Mouse (Mus musculus) stomach, embryonic 15.5 days (tissue): ENCODE data around the gene U90926. TPM values are rescaled to one million over a fixed set of nuclear protein-coding genes. Genes with fewer than 3 reads are reported as not detected.

ENCODE experiments used
- ATAC-seq: fragments of 200-750 bp; cut with Nextera tagmentation; 2 replicates; pipeline ENCODE4 v1.8.0; 2017; ENCODE audit warnings: low read depth, moderate number of reproducible peaks, moderate TSS enrichment; ENCODE audit not compliant: insufficient read depth, low FRiP score
- H3K27ac ChIP-seq: fragments of 300-500 bp; sonication (generic); 2 replicates; pipeline ENCODE4 v1.5.1; 2015; ENCODE audit warnings: mild to moderate bottlenecking, inconsistent platforms
- H3K27me3 ChIP-seq: fragments of 300-500 bp; sonication (generic); replicated peaks from 2 replicates; pipeline ENCODE4 v1.6.1; 2015; ENCODE audit warnings: inconsistent platforms
- H3K36me3 ChIP-seq: fragments of 300-500 bp; sonication (generic); 2 replicates; pipeline ENCODE4 v1.6.1; 2015; ENCODE audit warnings: inconsistent platforms
- H3K4me1 ChIP-seq: fragments of 300-500 bp; sonication (generic); 2 replicates; pipeline ENCODE4 v1.6.1; 2015; ENCODE audit warnings: inconsistent platforms
- H3K4me2 ChIP-seq: fragments of 300-500 bp; sonication (generic); 2 replicates; pipeline ENCODE4 v1.6.1; 2015; ENCODE audit warnings: mild to moderate bottlenecking, inconsistent platforms
- H3K4me3 ChIP-seq: fragments of 300-500 bp; sonication (generic); replicated peaks from 2 replicates; pipeline ENCODE4 v1.5.1; 2015; ENCODE audit warnings: inconsistent platforms
- H3K9ac ChIP-seq: fragments of 300-500 bp; sonication (generic); 2 replicates; pipeline ENCODE4 v1.6.1; 2015; ENCODE audit warnings: inconsistent platforms
- H3K9me3 ChIP-seq: fragments of 300-500 bp; sonication (generic); 2 replicates; pipeline ENCODE4 v1.6.1; 2016; ENCODE audit warnings: inconsistent platforms
- WGBS: fragments of 180-500 bp; shearing (Covaris S2); methylation state at CpG from one replicate; pipeline ENCODE4 v1.1.7; 2015; 5-methylcytosine and 5-hydroxymethylcytosine counted together
- polyA plus RNA-seq: library from polyadenylated mRNA; unstranded; fragments of >200 nt; fragmentation: Nextera tagmentation; extraction: Ambion mirVana; gene quantifications from 2 replicates; pipeline ENCODE4 v1.2.1, GENCODE M21; 2015

The U90926 gene
- not detected in 2 replicates for polyA plus RNA-seq

DNA sequence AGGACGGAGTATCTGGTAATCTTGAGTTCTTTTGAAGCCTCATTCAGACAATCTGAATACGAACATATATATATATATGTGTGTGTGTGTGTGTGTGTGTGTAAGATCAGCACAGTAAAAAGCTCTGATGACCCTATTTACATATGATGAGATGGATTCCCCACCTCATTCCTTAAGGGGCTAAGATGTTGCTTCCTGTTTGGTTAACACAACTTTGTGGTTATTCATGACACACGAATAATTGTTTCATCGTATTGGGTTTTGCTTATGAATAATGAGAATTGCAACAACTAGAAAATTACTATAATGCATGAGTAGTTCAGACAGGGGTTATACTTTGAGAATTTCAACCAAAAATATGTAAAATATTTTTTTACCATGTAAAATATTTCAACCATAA is at the start of gene U90926:
Gene U90926 (minus strand): TSS at position 101 of the 400 bp plus-strand sequence.
- Histone ChIP-seq H3K4me3 (no peak within 1 kb of the TSS), H3K4me2 (no peak within 1 kb of the TSS), H3K4me1 (no peaks in the 10 kb centered on the region), H3K9me3 (no peaks in the 10 kb centered on the region), H3K9ac (no peak within 1 kb of the TSS), H3K27ac (no peak within 1 kb of the TSS), H3K36me3 (no peaks in the 10 kb centered on the region), H3K27me3 (no peaks in the 10 kb centered on the region)
- 84% methylated on average over 4 of the region's 4 CpGs for WGBS
- ATAC-seq: no peak

GRCm38 (mm10) chr5:92263761-92264359 is 48.7 kb upstream of the U90926 start:
- peak; percentile 50; the same call in 1 of the 2 replicates for ATAC-seq
- no peaks in the 10 kb centered on the region for H3K27me3 ChIP-seq
- H3K27ac ChIP-seq: no peak overlapping the region
- H3K36me3 ChIP-seq: no peaks in the 10 kb centered on the region
- no peak overlapping the region for H3K9ac ChIP-seq
- no peak overlapping the region for H3K4me3 ChIP-seq
- H3K4me2 ChIP-seq: no peak overlapping the region
- H3K9me3 ChIP-seq: no peaks in the 10 kb centered on the region
- H3K4me1 ChIP-seq: 0 out of 2 replicates have a peak, but pooled peaks cover 10% of the 10 kb centered on the region
- 51% methylated on average over 4 of the region's 4 CpGs for WGBS

GRCm38 (mm10) chr5:92262646-92263045 is 47.4 kb upstream of the U90926 start:
- H3K4me2 ChIP-seq: no peak overlapping the region
- H3K27ac ChIP-seq: no peak overlapping the region
- H3K4me1 ChIP-seq: 0 out of 2 replicates have a peak, but pooled peaks cover 10% of the 10 kb centered on the region
- 82% methylated on average over 8 of the region's 8 CpGs for WGBS
- H3K27me3 ChIP-seq: no peaks in the 10 kb centered on the region
- H3K4me3 ChIP-seq: no peak overlapping the region
- H3K36me3 ChIP-seq: no peaks in the 10 kb centered on the region
- H3K9ac ChIP-seq: no peak overlapping the region
- no peaks in the 10 kb centered on the region for H3K9me3 ChIP-seq
- ATAC-seq: no peak

GRCm38 (mm10) chr5:92256218-92256617 is 41.0 kb upstream of the U90926 start, which contains the start of gene Ppef2:
Gene Ppef2, minus strand, starts transcription at chr5:92256278.
- no peaks in the 10 kb centered on the region for H3K36me3 ChIP-seq
- H3K27ac ChIP-seq: no peak within 1 kb of the TSS
- no peak within 1 kb of the TSS for H3K9ac ChIP-seq
- 26% methylated on average over 6 of the region's 6 CpGs for WGBS
- H3K27me3 ChIP-seq: no peaks in the 10 kb centered on the region
- no peaks in the 10 kb centered on the region for H3K4me1 ChIP-seq
- H3K4me3 ChIP-seq: no peak within 1 kb of the TSS
- H3K4me2 ChIP-seq: no peak within 1 kb of the TSS
- H3K9me3 ChIP-seq: no peaks in the 10 kb centered on the region
- no peak for ATAC-seq

- H3K27ac ChIP-seq: no peak overlapping the region
- H3K4me1 ChIP-seq: no peaks in the 10 kb centered on the region
- 57% methylated on average over 6 of the region's 6 CpGs for WGBS
- no peaks in the 10 kb centered on the region for H3K9me3 ChIP-seq
- ATAC-seq: no peak
- no peaks in the 10 kb centered on the region for H3K36me3 ChIP-seq
- no peak overlapping the region for H3K4me3 ChIP-seq
- H3K4me2 ChIP-seq: no peak overlapping the region
- no peak overlapping the region for H3K9ac ChIP-seq
- H3K27me3 ChIP-seq: no peaks in the 10 kb centered on the region
Observed at GRCm38 (mm10) chr5:92254476-92254875, 39.3 kb upstream of the U90926 start.

- Histone ChIP-seq H3K27ac (no peak overlapping the region), H3K36me3 (no peaks in the 10 kb centered on the region), H3K9me3 (no peaks in the 10 kb centered on the region; the same call in 1 of the 2 replicates), H3K27me3 (no peaks in the 10 kb centered on the region), H3K9ac (no peak overlapping the region), H3K4me3 (no peak overlapping the region), H3K4me2 (peak overlapping the region; percentile 11; the same call in 1 of the 2 replicates), H3K4me1 (no peaks in the 10 kb centered on the region)
- 22% methylated on average over 18 of the region's 18 CpGs for WGBS
- ATAC-seq: 0 out of 2 replicates have a peak, but pooled peaks have one; percentile 10
Observed at GRCm38 (mm10) chr5:92252797-92253343, 37.7 kb upstream of the U90926 start.

GRCm38 (mm10) chr5:92252031-92252430 is 36.8 kb upstream of the U90926 start:
- Histone ChIP-seq H3K27me3 (no peaks in the 10 kb centered on the region), H3K4me2 (no peak overlapping the region), H3K36me3 (no peaks in the 10 kb centered on the region), H3K9ac (no peak overlapping the region), H3K27ac (no peak overlapping the region), H3K4me3 (no peak overlapping the region), H3K9me3 (no peaks in the 10 kb centered on the region; the same call in 1 of the 2 replicates), H3K4me1 (no peaks in the 10 kb centered on the region)
- WGBS: 92% methylated on average over 6 of the region's 6 CpGs
- no peak for ATAC-seq

DNA sequence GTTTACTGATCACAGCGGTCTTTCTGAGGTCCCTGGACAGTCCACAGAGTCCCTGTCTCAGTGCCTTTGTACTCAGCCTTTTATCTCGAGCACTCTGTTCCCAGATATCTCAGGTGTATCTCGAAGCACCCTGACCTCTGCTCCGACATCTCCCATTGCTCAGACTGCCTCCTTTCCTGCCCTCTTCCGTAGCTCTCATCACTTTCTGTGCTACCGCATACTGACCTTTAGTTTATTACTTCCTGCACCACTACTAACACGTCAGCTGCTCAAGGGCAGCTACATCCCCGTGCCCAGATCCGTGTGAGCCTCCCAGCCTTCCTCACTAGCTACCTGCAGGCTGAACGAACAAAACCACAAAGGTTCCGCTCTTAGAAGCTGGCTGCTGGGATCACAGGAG is 33.4 kb upstream of the U90926 start:
- H3K4me2 ChIP-seq: no peak overlapping the region
- H3K9me3 ChIP-seq: no peaks in the 10 kb centered on the region; the same call in 1 of the 2 replicates
- no peaks in the 10 kb centered on the region for H3K27me3 ChIP-seq
- no peak overlapping the region for H3K27ac ChIP-seq
- WGBS: 82% methylated on average over 11 of the region's 11 CpGs
- no peaks in the 10 kb centered on the region for H3K36me3 ChIP-seq
- no peak for ATAC-seq
- H3K4me1 ChIP-seq: no peaks in the 10 kb centered on the region
- no peak overlapping the region for H3K4me3 ChIP-seq
- H3K9ac ChIP-seq: no peak overlapping the region

- ATAC-seq: no peak
- H3K4me1 ChIP-seq: no peaks in the 10 kb centered on the region
- H3K36me3 ChIP-seq: no peaks in the 10 kb centered on the region
- H3K27ac ChIP-seq: no peak overlapping the region
- no peaks in the 10 kb centered on the region for H3K27me3 ChIP-seq
- no peak overlapping the region for H3K9ac ChIP-seq
- H3K9me3 ChIP-seq: no peaks in the 10 kb centered on the region; the same call in 1 of the 2 replicates
- H3K4me2 ChIP-seq: no peak overlapping the region
- WGBS: 85% methylated on average over 9 of the region's 9 CpGs
- no peak overlapping the region for H3K4me3 ChIP-seq
Observed at GRCm38 (mm10) chr5:92245483-92245882, 30.3 kb upstream of the U90926 start.

GRCm38 (mm10) chr5:92244900-92245299 is 29.7 kb upstream of the U90926 start:
- no peak for ATAC-seq
- Histone ChIP-seq H3K27me3 (no peaks in the 10 kb centered on the region), H3K4me2 (no peak overlapping the region), H3K36me3 (no peaks in the 10 kb centered on the region), H3K4me1 (no peaks in the 10 kb centered on the region), H3K27ac (no peak overlapping the region), H3K9me3 (no peaks in the 10 kb centered on the region; the same call in 1 of the 2 replicates), H3K9ac (no peak overlapping the region), H3K4me3 (no peak overlapping the region)
- 96% methylated on average over 2 of the region's 2 CpGs for WGBS

GRCm38 (mm10) chr5:92240769-92241168 is 25.6 kb upstream of the U90926 start:
- no peaks in the 10 kb centered on the region for H3K27me3 ChIP-seq
- H3K9ac ChIP-seq: no peak overlapping the region
- H3K4me1 ChIP-seq: no peaks in the 10 kb centered on the region
- no peak overlapping the region for H3K4me2 ChIP-seq
- H3K9me3 ChIP-seq: no peaks in the 10 kb centered on the region
- no peak overlapping the region for H3K4me3 ChIP-seq
- WGBS: 95% methylated on average over 12 of the region's 12 CpGs
- H3K36me3 ChIP-seq: no peaks in the 10 kb centered on the region
- no peak overlapping the region for H3K27ac ChIP-seq
- ATAC-seq: no peak
